Mouse (Mus musculus) liver, embryonic 12.5 days (tissue): ENCODE data around the gene Aftph. TPM values are rescaled to one million over a fixed set of nuclear protein-coding genes. Genes with fewer than 3 reads are reported as not detected.
A peak's percentile ranks its signal among the peaks of the same experiment; 100 is the strongest.

Source experiments
- ATAC-seq: fragments of 200-750 bp; cut with Nextera tagmentation; 2 replicates; pipeline ENCODE4 v1.8.0; 2017; ENCODE audit warnings: moderate number of reproducible peaks, mild to moderate bottlenecking, moderate library complexity
- H3K27ac ChIP-seq: fragments of 300-500 bp; sonication (generic); 2 replicates; pipeline ENCODE4 v1.5.1; 2016; ENCODE audit warnings: mild to moderate bottlenecking
- H3K27me3 ChIP-seq: fragments of 300-500 bp; sonication (generic); replicated peaks from 2 replicates; pipeline ENCODE4 v1.6.1; 2016; ENCODE audit warnings: mild to moderate bottlenecking, moderate library complexity
- H3K36me3 ChIP-seq: fragments of 300-500 bp; sonication (generic); 2 replicates; pipeline ENCODE4 v1.6.1; 2016; ENCODE audit warnings: mild to moderate bottlenecking, moderate library complexity
- H3K4me1 ChIP-seq: fragments of 300-500 bp; sonication (generic); 2 replicates; pipeline ENCODE4 v1.6.1; 2016
- H3K4me2 ChIP-seq: fragments of 300-500 bp; sonication (generic); 2 replicates; pipeline ENCODE4 v1.6.1; 2016; ENCODE audit warnings: mild to moderate bottlenecking, moderate library complexity
- H3K4me3 ChIP-seq: fragments of 300-500 bp; sonication (generic); 2 replicates; pipeline ENCODE4 v1.5.1; 2016; ENCODE audit warnings: mild to moderate bottlenecking, moderate library complexity
- H3K9ac ChIP-seq: fragments of 300-500 bp; sonication (generic); 2 replicates; pipeline ENCODE4 v1.6.1; 2016; ENCODE audit warnings: mild to moderate bottlenecking, moderate library complexity
- H3K9me3 ChIP-seq: fragments of 300-500 bp; sonication (generic); replicated peaks from 2 replicates; pipeline ENCODE4 v1.6.1; 2016; ENCODE audit warnings: mild to moderate bottlenecking, moderate library complexity
- whole genome bisulfite sequencing: fragments of 180-500 bp; shearing (Covaris S2); methylation state at CpG from one replicate; pipeline ENCODE4 v1.1.7; 2016; ENCODE audit not compliant: insufficient replicate concordance; 5-methylcytosine and 5-hydroxymethylcytosine counted together
- polyA plus RNA-seq: library from polyadenylated mRNA; unstranded; fragments of >200 nt; fragmentation: Nextera tagmentation; extraction: Ambion mirVana; gene quantifications from 2 replicates; pipeline ENCODE4 v1.2.1, GENCODE M21; 2016

The Aftph gene
- polyA plus RNA-seq, 1 experiment from 2014 or later = 17.2 TPM

DNA sequence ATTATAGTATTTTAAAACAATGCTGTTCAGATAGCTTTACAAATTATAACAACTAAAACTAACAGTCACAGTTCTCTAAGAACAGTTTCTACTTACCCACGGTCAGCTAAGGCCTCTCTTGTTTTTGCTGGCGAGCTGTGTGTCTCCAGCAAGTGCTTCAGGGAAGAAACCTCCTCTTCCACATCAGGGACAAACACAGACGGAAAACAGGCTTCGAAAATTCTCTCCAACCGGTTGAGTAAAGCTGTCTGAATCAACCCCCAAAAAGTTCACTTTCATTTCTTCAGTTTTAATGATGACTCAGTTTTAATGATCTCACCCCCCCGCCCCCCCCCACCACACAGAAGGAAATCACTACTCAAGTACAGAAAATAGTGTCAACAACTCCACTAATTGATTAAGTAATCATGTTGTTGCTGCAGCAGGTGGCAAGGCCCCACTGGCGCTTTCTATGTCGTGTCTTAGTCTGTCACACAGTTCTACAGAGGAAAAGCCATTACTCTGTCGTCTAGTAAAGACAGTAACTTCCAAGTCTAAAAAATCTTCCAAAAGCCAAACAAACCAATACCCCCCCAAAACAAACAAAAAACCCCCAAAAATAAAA, 29.2 kb downstream of the Aftph start:
- ATAC-seq = no peak
- Histone ChIP-seq H3K27ac (no peak overlapping the region), H3K4me3 (no peak overlapping the region), H3K4me1 (no peaks in the 10 kb centered on the region), H3K9ac (no peak overlapping the region), H3K9me3 (no peaks in the 10 kb centered on the region), H3K36me3 (peaks cover 31% of the 10 kb centered on the region), H3K27me3 (no peaks in the 10 kb centered on the region), H3K4me2 (no peak overlapping the region)
- WGBS = 82% methylated on average over 9 of the region's 9 CpGs

GRCm38 (mm10) chr11:20691000-20691399, 50.4 kb downstream of the Aftph start:
- H3K4me1 ChIP-seq = no peaks in the 10 kb centered on the region
- 0 out of 2 replicates have a peak, but pooled peaks have one; percentile 32 for ATAC-seq
- H3K9ac ChIP-seq = no peak overlapping the region
- H3K27ac ChIP-seq = no peak overlapping the region
- H3K4me2 ChIP-seq = no peak overlapping the region
- H3K36me3 ChIP-seq = peaks cover 43% of the 10 kb centered on the region
- H3K4me3 ChIP-seq = no peak overlapping the region
- 13% methylated on average over 4 of the region's 4 CpGs for WGBS
- no peaks in the 10 kb centered on the region for H3K27me3 ChIP-seq
- no peaks in the 10 kb centered on the region for H3K9me3 ChIP-seq

DNA sequence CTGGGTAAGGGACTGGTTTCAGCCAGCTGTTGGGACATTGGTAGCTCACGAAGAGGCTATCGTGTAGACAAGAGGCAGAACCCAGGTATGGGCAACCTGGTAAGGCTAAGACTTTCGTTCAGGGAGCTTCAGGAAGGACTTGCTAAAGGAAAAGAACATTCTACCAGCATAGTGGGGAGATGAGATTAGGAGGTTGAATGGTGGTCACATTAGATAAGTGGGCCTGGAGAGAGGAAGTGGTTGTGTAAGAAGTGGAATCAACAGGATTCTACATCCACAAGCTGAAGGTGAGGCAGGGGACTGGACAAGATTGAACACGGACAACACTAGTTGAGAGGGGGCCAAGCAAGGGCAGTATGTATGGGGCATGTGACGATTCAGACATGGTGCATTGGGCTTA, 59.7 kb downstream of the Aftph start:
- WGBS = 47% methylated on average over 5 of the region's 5 CpGs
- Histone ChIP-seq H3K9me3 (no peaks in the 10 kb centered on the region), H3K4me1 (no peaks in the 10 kb centered on the region), H3K36me3 (peaks cover 17% of the 10 kb centered on the region), H3K27ac (no peak overlapping the region), H3K9ac (no peak overlapping the region), H3K27me3 (no peaks in the 10 kb centered on the region), H3K4me3 (no peak overlapping the region), H3K4me2 (no peak overlapping the region)
- no peak for ATAC-seq

GRCm38 (mm10) chr11:20680781-20681180, 60.6 kb downstream of the Aftph start:
- H3K27ac ChIP-seq = no peak overlapping the region
- H3K27me3 ChIP-seq = no peaks in the 10 kb centered on the region
- H3K4me1 ChIP-seq = no peaks in the 10 kb centered on the region
- no peak for ATAC-seq
- H3K4me2 ChIP-seq = no peak overlapping the region
- no peak overlapping the region for H3K4me3 ChIP-seq
- no peaks in the 10 kb centered on the region for H3K9me3 ChIP-seq
- peaks cover 8% of the 10 kb centered on the region; the same call in 1 of the 2 replicates for H3K36me3 ChIP-seq
- H3K9ac ChIP-seq = no peak overlapping the region
- WGBS = 64% methylated on average over 5 of the region's 5 CpGs

- no peak for ATAC-seq
- Histone ChIP-seq H3K9ac (no peak overlapping the region), H3K36me3 (peaks cover 2% of the 10 kb centered on the region; the same call in 1 of the 2 replicates), H3K27ac (no peak overlapping the region), H3K27me3 (no peaks in the 10 kb centered on the region), H3K4me2 (no peak overlapping the region), H3K4me3 (no peak overlapping the region), H3K9me3 (no peaks in the 10 kb centered on the region), H3K4me1 (no peaks in the 10 kb centered on the region)
- 60% methylated on average over 2 of the region's 2 CpGs for WGBS
These were observed 62.0 kb downstream of the Aftph start for GRCm38 (mm10) chr11:20679396-20679795.

- Histone ChIP-seq H3K36me3 (no peaks in the 10 kb centered on the region), H3K9ac (no peak overlapping the region), H3K4me2 (no peak overlapping the region), H3K4me1 (no peaks in the 10 kb centered on the region), H3K4me3 (no peak overlapping the region), H3K9me3 (no peaks in the 10 kb centered on the region), H3K27ac (no peak overlapping the region), H3K27me3 (no peaks in the 10 kb centered on the region)
- WGBS = 72% methylated on average over 6 of the region's 6 CpGs
- no peak for ATAC-seq
These were observed 68.9 kb downstream of the Aftph start for GRCm38 (mm10) chr11:20672513-20672912.

GRCm38 (mm10) chr11:20671789-20672392, 69.5 kb downstream of the Aftph start:
- Histone ChIP-seq H3K27me3 (no peaks in the 10 kb centered on the region), H3K4me3 (no peak overlapping the region), H3K4me1 (no peaks in the 10 kb centered on the region), H3K27ac (no peak overlapping the region), H3K9ac (no peak overlapping the region), H3K36me3 (no peaks in the 10 kb centered on the region), H3K4me2 (no peak overlapping the region), H3K9me3 (no peaks in the 10 kb centered on the region)
- 47% methylated on average over 6 of the region's 6 CpGs for WGBS
- no peak for ATAC-seq

- H3K27ac ChIP-seq = no peak overlapping the region
- no peak overlapping the region for H3K4me2 ChIP-seq
- H3K4me3 ChIP-seq = no peak overlapping the region
- no peaks in the 10 kb centered on the region for H3K36me3 ChIP-seq
- no peak for ATAC-seq
- H3K27me3 ChIP-seq = no peaks in the 10 kb centered on the region
- H3K9me3 ChIP-seq = no peaks in the 10 kb centered on the region
- H3K4me1 ChIP-seq = peaks cover 18% of the 10 kb centered on the region
- WGBS = 72% methylated on average over 9 of the region's 9 CpGs
- no peak overlapping the region for H3K9ac ChIP-seq
These were observed 76.5 kb downstream of the Aftph start for GRCm38 (mm10) chr11:20664878-20665277.

DNA sequence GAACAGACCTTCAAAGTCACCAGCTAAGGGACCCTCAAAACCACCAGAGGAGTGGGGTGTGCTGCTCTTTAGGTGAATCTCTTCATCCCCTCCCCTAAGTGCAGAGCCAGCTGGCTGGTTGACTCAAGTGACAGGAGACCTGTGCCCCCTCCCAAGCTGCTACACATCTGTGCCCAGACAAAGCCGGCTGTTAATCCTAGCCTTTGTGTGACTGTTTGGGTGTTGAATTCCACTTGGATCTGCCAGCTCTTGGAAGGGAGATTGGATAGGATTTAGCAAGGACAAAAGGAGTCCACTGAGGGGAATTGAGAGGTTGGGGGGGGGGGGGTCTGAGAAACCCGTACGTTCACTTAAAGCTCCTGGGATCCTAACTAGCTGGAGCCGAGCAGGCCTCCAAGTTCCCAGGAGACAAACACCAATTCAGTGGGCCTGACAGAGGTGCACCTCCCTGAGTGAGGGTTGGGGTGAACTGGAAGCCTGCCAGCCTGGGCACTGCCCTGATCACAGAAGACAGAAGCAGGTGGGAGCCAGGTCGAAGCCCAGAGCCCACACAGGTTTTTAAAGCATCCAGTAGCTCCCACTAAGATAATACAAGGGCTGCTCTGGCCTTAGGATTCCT, 77.7 kb downstream of the Aftph start:
- no peak overlapping the region for H3K4me3 ChIP-seq
- no peak overlapping the region for H3K27ac ChIP-seq
- H3K36me3 ChIP-seq = no peaks in the 10 kb centered on the region
- ATAC-seq = no peak
- H3K4me1 ChIP-seq = peaks cover 18% of the 10 kb centered on the region
- H3K4me2 ChIP-seq = no peak overlapping the region
- H3K9ac ChIP-seq = no peak overlapping the region
- WGBS = 68% methylated on average over 4 of the region's 5 CpGs
- H3K27me3 ChIP-seq = no peaks in the 10 kb centered on the region
- no peaks in the 10 kb centered on the region for H3K9me3 ChIP-seq

DNA sequence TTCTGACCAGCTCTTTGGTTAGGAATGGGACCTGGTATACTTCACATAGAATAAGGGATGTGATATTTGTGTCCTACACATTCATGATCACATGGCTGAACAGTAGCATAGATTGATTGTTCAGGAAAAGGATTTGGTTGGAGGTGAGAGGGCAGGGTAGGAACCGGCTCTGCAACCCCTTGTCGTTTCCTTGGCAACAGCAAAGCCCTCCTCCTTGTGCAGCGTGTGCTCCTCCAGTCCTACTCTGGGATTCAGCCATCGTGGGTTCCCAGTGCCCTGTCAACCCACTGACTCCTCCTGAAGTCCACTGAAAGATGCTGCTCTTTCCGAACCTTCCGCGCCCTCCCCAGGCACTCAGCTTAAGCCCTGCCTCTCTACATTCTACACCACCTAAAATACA, 78.6 kb downstream of the Aftph start:
- ATAC-seq = no peak
- no peaks in the 10 kb centered on the region for H3K9me3 ChIP-seq
- 68% methylated on average over 7 of the region's 7 CpGs for WGBS
- no peak overlapping the region for H3K9ac ChIP-seq
- no peak overlapping the region for H3K4me3 ChIP-seq
- no peak overlapping the region for H3K27ac ChIP-seq
- H3K27me3 ChIP-seq = no peaks in the 10 kb centered on the region
- H3K4me2 ChIP-seq = no peak overlapping the region
- H3K4me1 ChIP-seq = peaks cover 18% of the 10 kb centered on the region
- H3K36me3 ChIP-seq = no peaks in the 10 kb centered on the region

- no peak for ATAC-seq
- H3K27me3 ChIP-seq = peaks cover 1% of the 10 kb centered on the region
- 21% methylated on average over 4 of the region's 4 CpGs for WGBS
These were observed 79.7 kb downstream of the Aftph start for GRCm38 (mm10) chr11:20661652-20662051.

More at GRCm38 (mm10) chr11:20661652-20662051, 79.7 kb downstream of the Aftph start:
- Histone ChIP-seq H3K36me3 (no peaks in the 10 kb centered on the region), H3K9ac (no peak overlapping the region), H3K4me2 (no peak overlapping the region), H3K27ac (no peak overlapping the region), H3K4me3 (no peak overlapping the region), H3K9me3 (no peaks in the 10 kb centered on the region), H3K4me1 (peaks cover 24% of the 10 kb centered on the region)
